In genomic region chr12:54517265-54517664, GRCm38 (mm10) we compare ENCODE assay signal across 29 mouse cellular contexts.
DNase-seq lines count a peak whose midpoint lies in the region; ATAC-seq and TF ChIP-seq lines count a peak whose summit lies in the region.
"Had no signal": no experiment of that assay in that cellular context is flagged by ENCODE, and none has a peak within 500 bp of the region (broad histone marks: within the 10 kb centered on the region; RNA-seq: fewer than 3 reads in every experiment).

No protein-coding gene starts in this region.

- no peaks in the 10 kb centered on the region for H3K36me3 ChIP-seq in kidney, embryonic 16.5 days (ENCODE audit: insufficient read depth, low read length)
- H3K36me3 ChIP-seq in stomach, embryonic 15.5 days: no peaks in the 10 kb centered on the region
- H3K36me3 ChIP-seq in stomach, postnatal 0 days (ENCODE audit: control insufficient read depth, insufficient read depth, low read length): no peaks in the 10 kb centered on the region
- no peaks in the 10 kb centered on the region for H3K36me3 ChIP-seq in stomach, embryonic 16.5 days (ENCODE audit: control insufficient read depth, insufficient read depth, low read length)
- H3K36me3 ChIP-seq: embryonic facial prominence, embryonic 12.5 days; forebrain, embryonic 15.5 days; G1E; heart, embryonic 12.5 days; hindbrain, embryonic 10.5 days; midbrain, embryonic 12.5 days; neural tube, embryonic 13.5 days had no signal

- H3K9ac ChIP-seq in kidney, embryonic 16.5 days (replicated peaks; ENCODE audit: low read length): no peak overlapping the region
- H3K9ac ChIP-seq in stomach, embryonic 15.5 days: no peak overlapping the region
- H3K9ac ChIP-seq in stomach, postnatal 0 days (ENCODE audit: low read length): no peak overlapping the region
- H3K9ac ChIP-seq in stomach, embryonic 16.5 days (ENCODE audit: low read length): no peak overlapping the region
- H3K9ac ChIP-seq: embryonic facial prominence, embryonic 12.5 days; forebrain, embryonic 15.5 days; heart, embryonic 12.5 days; liver, embryonic 14.5 days; midbrain, embryonic 12.5 days; neural tube, embryonic 13.5 days had no signal

- TF ChIP-seq CTCF in stomach, postnatal 0 days (IDR thresholded peaks at IDR 0.05; ENCODE audit: low read depth): no peak

- 52% methylated on average over 3 of the region's 3 CpGs for WGBS in kidney, embryonic 16.5 days
- WGBS in stomach, embryonic 15.5 days: 42% methylated on average over 3 of the region's 3 CpGs
- 32% methylated on average over 3 of the region's 3 CpGs for WGBS in stomach, postnatal 0 days
- 34% methylated on average over 3 of the region's 3 CpGs for WGBS in stomach, embryonic 16.5 days

- no peak overlapping the region for H3K4me3 ChIP-seq in kidney, embryonic 16.5 days (ENCODE audit: low read length)
- no peak overlapping the region for H3K4me3 ChIP-seq in stomach, embryonic 15.5 days (replicated peaks)
- no peak overlapping the region for H3K4me3 ChIP-seq in stomach, postnatal 0 days (ENCODE audit: low read depth, low read length)
- H3K4me3 ChIP-seq in stomach, embryonic 16.5 days (replicated peaks; ENCODE audit: low read length): no peak overlapping the region
- H3K4me3 ChIP-seq: embryonic facial prominence, embryonic 12.5 days; forebrain, embryonic 15.5 days; heart, adult 2 months; heart, embryonic 12.5 days; hindbrain, embryonic 10.5 days; midbrain, embryonic 12.5 days; neural tube, embryonic 13.5 days had no signal

- no peak overlapping the region for H3K27ac ChIP-seq in kidney, embryonic 16.5 days (ENCODE audit: low read length)
- H3K27ac ChIP-seq in stomach, embryonic 15.5 days: peak overlapping the region; percentile 78; the same call in 1 of the 2 replicates
- H3K27ac ChIP-seq in stomach, postnatal 0 days (replicated peaks): no peak overlapping the region
- H3K27ac ChIP-seq in stomach, embryonic 16.5 days (ENCODE audit: low read length): peak overlapping the region; percentile 46; the same call in 1 of the 2 replicates
- H3K27ac ChIP-seq: embryonic facial prominence, embryonic 12.5 days; forebrain, embryonic 15.5 days; heart, adult 2 months; hindbrain, embryonic 10.5 days; liver, embryonic 14.5 days; midbrain, embryonic 12.5 days; neural tube, embryonic 13.5 days had no signal

- no peak overlapping the region for H3K4me2 ChIP-seq in kidney, embryonic 16.5 days (replicated peaks; ENCODE audit: low read depth, low read length)
- no peak overlapping the region for H3K4me2 ChIP-seq in stomach, embryonic 15.5 days
- H3K4me2 ChIP-seq in stomach, postnatal 0 days (replicated peaks; ENCODE audit: low read depth): no peak overlapping the region
- H3K4me2 ChIP-seq in stomach, embryonic 16.5 days (ENCODE audit: low read depth, low read length): no peak overlapping the region
- H3K4me2 ChIP-seq: embryonic facial prominence, embryonic 12.5 days; forebrain, embryonic 15.5 days; heart, embryonic 12.5 days; midbrain, embryonic 12.5 days; neural tube, embryonic 13.5 days had no signal

- no peak for ATAC-seq in kidney, embryonic 16.5 days (ENCODE audit: low FRiP score, low TSS enrichment)
- ATAC-seq in stomach, embryonic 15.5 days (ENCODE audit: insufficient read depth, low FRiP score, low read depth): no peak
- ATAC-seq in stomach, postnatal 0 days (ENCODE audit: low FRiP score, low TSS enrichment): no peak
- ATAC-seq in stomach, embryonic 16.5 days (ENCODE audit: insufficient read depth, low FRiP score): no peak
- ATAC-seq: forebrain, embryonic 15.5 days; hindbrain, embryonic 16.5 days had no signal

- TF ChIP-seq EP300 in stomach, postnatal 0 days (optimal IDR thresholded peaks at IDR 0.05): no peak

- H3K4me1 ChIP-seq in kidney, embryonic 16.5 days (ENCODE audit: insufficient read depth, low read length): 0 out of 2 replicates have a peak, but pooled peaks cover 3% of the 10 kb centered on the region
- H3K4me1 ChIP-seq in stomach, embryonic 15.5 days: 0 out of 2 replicates have a peak, but pooled peaks cover 4% of the 10 kb centered on the region
- no peaks in the 10 kb centered on the region for H3K4me1 ChIP-seq in stomach, postnatal 0 days (replicated peaks; ENCODE audit: control insufficient read depth, insufficient read depth)
- peaks cover 10% of the 10 kb centered on the region for H3K4me1 ChIP-seq in stomach, embryonic 16.5 days (ENCODE audit: control insufficient read depth, insufficient read depth, low read length)
- H3K4me1 ChIP-seq: embryonic facial prominence, embryonic 12.5 days; forebrain, embryonic 15.5 days had no signal

- DNase-seq in adrenal gland, adult (ENCODE audit: inconsistent age in 2 of 2, low spot score in 1 of 2): peak; percentile 14 to 38
- no peak for DNase-seq in adrenal gland, adult 8-10 months
- peak; percentile 21 for DNase-seq in kidney, postnatal 10 days
- no peak for DNase-seq in stomach, postnatal 0 days (ENCODE audit: low spot score)
- DNase-seq in gastrocnemius, postnatal 4 days (ENCODE audit: low spot score in 2 of 2): no peak
- DNase-seq: cerebellum, adult 2 months; embryo, embryonic 11 days; gastrocnemius, postnatal 25 days; heart, adult 2 months; kidney, adult 11 months; liver; lung, adult 2 months; lung, postnatal 36 days; retina, postnatal 1 day; right cerebral cortex, postnatal 14 days; thymus, adult 18-20 months; thymus, postnatal 25 days had no signal

- no peaks in the 10 kb centered on the region for H3K27me3 ChIP-seq in kidney, embryonic 16.5 days (ENCODE audit: insufficient read depth, low read length)
- no peaks in the 10 kb centered on the region for H3K27me3 ChIP-seq in stomach, embryonic 15.5 days (replicated peaks)
- H3K27me3 ChIP-seq in stomach, postnatal 0 days (ENCODE audit: control insufficient read depth, insufficient read depth, low read length): no peaks in the 10 kb centered on the region
- H3K27me3 ChIP-seq in stomach, embryonic 16.5 days (ENCODE audit: control insufficient read depth, insufficient read depth, low read length): no peaks in the 10 kb centered on the region
- H3K27me3 ChIP-seq: embryonic facial prominence, embryonic 12.5 days; forebrain, embryonic 15.5 days; heart, embryonic 12.5 days; midbrain, embryonic 12.5 days; neural tube, embryonic 13.5 days had no signal

- H3K9me3 ChIP-seq in kidney, embryonic 16.5 days (ENCODE audit: low read length): no peaks in the 10 kb centered on the region
- no peaks in the 10 kb centered on the region for H3K9me3 ChIP-seq in stomach, embryonic 15.5 days
- H3K9me3 ChIP-seq in stomach, postnatal 0 days (ENCODE audit: control insufficient read depth, low read length): no peaks in the 10 kb centered on the region
- no peaks in the 10 kb centered on the region for H3K9me3 ChIP-seq in stomach, embryonic 16.5 days (replicated peaks; ENCODE audit: control insufficient read depth, low read length)
- H3K9me3 ChIP-seq: embryonic facial prominence, embryonic 12.5 days; forebrain, embryonic 15.5 days; heart, embryonic 12.5 days; hindbrain, embryonic 10.5 days; midbrain, embryonic 12.5 days; neural tube, embryonic 13.5 days had no signal

Comparison
In these comparisons a context has a peak if more than half of its experiments do, and no peak if none do; other contexts are left out.
1. DNase-seq: peak in adrenal gland, adult (2 of 2) and kidney, postnatal 10 days (single experiment); none in adrenal gland, adult 8-10 months (single experiment), stomach, postnatal 0 days (single experiment) and gastrocnemius, postnatal 4 days (0 of 2).
2. H3K27ac ChIP-seq: peak in stomach, embryonic 15.5 days (single experiment) and stomach, embryonic 16.5 days (single experiment); none in kidney, embryonic 16.5 days (single experiment) and stomach, postnatal 0 days (single experiment).